Mouse (Mus musculus) gastrocnemius, postnatal 14 days (tissue): ENCODE measurements around the gene Hspbp1. TPM values are rescaled to one million over a fixed set of nuclear protein-coding genes. Genes with fewer than 3 reads are reported as not detected.

Experiments used
- DNase-seq: peaks from one replicate; pipeline ENCODE4 v3.0.0; 2021; ENCODE audit warnings: mixed read lengths
- intact Hi-C: fragments of 180-260 bp; cut with DNase I; formaldehyde crosslinking; loops from one replicate; pipeline ENCODE4 v1.15.1; 2025; ENCODE audit warnings: low total_unique reads
- total RNA-seq, 2 experiments: library from RNA; stranded (reverse); gene quantifications; 2 replicates each; pipeline ENCODE4 v1.2.3; 2021

Gene Hspbp1
- total RNA-seq, 2 experiments from 2014 or later, result 19.7 to 20.3 TPM

DNA sequence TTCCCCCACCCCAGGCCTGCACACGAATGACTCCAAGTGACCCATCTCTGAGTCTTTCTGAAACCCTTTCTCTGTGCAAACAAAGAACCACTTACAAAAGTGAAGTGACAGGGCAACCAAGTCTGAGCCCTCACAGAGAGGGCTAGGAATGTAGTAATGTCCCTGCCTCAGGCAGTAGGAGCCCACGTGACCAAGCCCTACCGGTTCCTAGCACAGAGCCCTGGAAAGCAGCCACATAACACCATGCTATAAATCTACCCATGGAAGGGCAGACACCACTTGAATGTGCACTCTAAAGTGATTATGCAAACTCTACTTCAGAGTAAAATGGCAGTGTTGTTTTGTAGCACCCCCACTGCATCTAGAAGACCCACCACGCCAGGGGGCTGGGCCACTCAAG is 12.9 kb downstream of the Hspbp1 start:
- intact Hi-C loops, result no loop called here
- DNase-seq, result no peak

DNA sequence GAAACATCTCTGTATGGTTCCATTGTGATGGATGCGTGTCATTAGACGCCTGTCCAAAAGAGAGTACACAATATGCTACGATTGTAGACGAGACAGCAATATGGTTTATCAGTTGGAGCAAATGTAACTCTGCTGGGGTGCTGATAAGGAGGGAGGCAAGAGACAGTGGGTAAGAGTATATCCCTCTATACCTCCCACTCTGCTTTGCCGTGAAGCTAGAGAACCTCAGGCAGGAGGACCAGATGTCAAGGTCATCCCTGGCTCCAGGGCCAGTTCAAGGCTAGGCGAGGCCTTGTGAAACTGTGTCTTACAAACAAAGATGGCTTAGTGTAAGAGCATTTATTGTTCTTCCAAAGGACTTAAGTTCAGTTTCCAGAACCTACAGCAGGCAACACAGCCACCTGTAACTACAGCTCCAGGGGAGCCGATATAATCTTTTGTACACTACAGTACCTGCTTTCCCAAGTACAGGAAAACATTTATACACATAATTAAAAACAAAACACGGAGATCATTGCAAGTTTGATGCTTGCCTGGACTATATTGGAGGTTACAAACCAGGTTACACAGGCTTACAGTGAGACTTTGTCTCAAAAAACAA is 14.1 kb downstream of the Hspbp1 start:
- DNase-seq, result no peak
- intact Hi-C loops, result no loop called here

DNA sequence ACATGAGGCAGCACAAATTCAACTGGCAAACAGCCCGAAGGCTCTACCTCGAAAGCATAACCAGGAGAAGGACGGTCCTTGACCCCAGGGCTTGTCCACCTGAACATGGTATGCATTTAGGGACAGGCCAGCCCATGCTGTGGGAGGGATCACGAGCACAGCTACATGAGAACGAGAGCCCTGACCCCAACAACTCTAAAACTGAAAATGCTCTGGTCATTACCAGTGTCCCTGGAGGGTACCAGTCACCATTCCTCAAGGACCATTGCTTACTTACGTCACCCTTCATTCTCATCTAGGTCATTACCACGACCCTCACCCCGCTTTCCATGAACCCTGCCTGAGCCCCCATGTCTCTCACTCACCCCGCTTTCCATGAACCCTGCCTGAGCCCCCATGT is 15.7 kb downstream of the Hspbp1 start:
- intact Hi-C loops, result no loop called here
- no peak for DNase-seq

DNA sequence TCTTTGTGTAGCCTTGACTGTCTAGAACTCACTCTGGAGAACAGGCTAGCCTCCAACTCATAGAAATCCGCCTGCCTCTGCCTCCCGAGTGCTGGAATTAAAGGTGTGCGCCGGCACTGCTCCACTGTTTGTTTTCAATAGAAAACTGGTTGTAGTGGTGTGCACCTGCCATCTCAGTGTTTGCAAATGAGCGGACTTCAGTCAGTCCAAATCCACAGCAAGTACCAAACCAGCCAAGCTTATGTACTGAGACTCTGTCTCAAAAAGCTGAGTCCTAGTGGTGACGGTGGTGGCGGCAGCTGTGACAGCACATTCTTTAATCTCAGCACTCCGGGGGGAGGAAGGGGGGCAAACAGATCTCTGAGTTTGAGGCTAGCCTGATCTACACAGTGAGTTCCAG is 16.4 kb downstream of the Hspbp1 start:
- intact Hi-C loops, result no loop called here
- DNase-seq, result no peak

DNA sequence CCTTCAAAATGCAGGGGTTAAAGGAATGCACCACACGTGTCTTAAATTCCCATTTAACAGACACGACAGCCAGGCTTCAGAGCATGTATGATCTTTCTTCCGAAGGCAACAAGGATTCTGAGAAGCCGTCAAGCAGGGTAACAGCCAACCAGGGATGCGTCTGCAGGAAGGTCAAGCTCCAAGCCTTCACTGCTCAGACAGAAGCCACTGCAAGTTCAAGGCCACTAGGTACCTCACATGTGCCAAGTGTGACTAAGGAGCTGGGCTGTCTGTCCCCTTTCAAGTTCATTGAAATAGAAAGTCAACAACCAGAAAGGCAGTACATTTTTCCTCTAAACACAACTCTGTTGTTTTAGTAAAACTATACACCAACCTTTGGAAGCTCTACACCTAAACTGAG is 18.0 kb downstream of the Hspbp1 start:
- intact Hi-C loops, result no loop called here
- DNase-seq, result no peak

DNA sequence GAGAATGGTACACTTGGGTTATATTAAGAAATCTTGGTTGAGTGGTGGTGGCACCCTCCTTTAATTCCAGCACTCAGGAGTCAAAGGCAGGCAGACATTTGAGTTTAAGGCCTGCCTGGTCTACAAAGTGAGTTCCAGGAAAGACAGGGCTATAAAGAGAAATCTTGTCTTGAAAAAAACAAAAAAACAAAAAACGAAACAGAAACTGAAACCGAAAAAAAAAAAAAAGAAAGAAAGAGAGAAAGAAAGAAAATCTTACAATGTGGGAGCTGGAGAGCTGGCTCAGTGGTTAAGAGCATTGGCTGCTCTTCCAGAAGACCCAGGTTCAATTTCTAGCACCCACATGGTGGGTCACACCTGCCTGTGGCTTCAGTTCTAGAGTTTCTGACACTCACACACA is 21.1 kb downstream of the Hspbp1 start:
- intact Hi-C loops, result no loop called here
- DNase-seq, result no peak

DNA sequence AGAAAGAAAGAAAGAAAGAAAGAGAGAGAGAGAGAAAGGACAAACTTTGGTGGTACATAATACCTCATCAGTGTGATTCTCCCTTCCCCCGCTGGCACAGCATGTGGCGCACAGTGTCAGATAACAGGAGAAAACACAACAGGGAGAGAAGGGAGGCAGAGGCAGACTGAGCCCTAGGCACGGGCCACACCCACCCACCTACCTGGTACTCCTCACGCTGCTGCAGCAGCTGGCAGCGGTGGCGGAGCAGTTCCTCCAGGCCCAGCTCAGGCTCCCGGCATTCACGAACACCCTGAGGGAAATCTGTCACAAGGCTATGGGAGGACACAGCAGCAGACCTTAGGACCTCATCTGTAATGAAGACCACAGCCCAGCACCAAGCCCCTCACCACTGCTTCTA is 21.7 kb downstream of the Hspbp1 start:
- no peak for DNase-seq
- intact Hi-C loops, result no loop called here

DNA sequence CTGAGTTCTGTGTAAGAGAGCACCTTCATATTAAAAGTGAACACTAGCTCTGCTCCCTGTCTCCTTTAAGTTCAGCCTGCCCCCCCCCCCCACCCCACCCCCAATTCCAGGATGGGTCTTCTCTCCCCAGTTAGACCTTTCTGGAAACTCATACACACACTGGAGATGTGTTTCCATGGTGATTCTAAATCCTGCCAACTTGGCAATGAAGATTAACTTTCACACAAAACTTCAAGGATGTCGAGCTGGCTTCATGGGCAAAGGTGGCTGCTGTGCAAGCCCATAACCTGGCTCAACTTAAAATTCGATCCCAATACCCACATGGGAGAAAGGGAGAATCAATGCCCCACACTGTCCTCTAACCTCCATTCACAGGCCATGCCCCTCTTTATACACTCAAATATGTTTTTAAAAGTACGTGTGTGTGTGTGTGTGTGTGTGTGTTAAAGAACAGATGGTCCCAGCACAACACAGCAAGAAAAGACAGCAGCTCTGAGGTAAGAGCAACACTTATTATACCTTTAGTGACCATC is 24.9 kb downstream of the Hspbp1 start:
- no peak for DNase-seq
- intact Hi-C loops, result no loop called here

DNA sequence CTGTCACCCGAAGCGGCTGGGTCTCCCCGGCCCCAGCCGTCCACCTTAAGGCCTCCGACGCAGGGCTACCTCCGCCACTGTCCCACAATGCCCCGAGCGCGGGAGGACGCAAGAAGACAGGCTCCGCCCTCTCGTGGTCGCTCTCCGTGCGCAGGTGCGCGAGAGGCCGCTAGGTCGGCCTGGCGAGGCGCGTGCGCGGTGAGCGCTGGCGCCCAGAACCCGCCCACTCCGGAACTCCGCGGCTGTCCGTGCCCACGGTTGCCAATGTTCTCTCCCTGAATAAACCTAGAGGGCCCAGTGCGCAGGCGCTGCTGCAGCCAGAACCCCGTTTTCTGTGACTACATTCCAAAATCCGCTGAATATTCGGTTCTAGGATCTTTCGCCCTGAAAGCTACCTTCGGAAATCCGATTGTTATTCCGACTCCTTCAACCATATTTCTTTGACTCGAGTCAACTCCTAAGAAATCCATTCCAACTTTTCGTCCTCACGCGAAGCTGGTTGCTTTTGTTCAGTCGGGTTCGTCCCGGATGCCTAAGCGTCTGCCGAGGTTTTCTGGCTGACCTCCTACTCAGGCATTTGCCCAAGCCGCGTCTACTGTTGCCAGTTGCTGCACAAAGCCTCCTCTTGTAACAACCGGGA is 25.8 kb downstream of the Hspbp1 start, which contains the start of gene Ppp6r1:
TSS of gene Ppp6r1 (minus strand) at position 108 of the 640 bp plus-strand sequence.
- intact Hi-C loops, result no loop called here
- DNase-seq, result peak; percentile 97

DNA sequence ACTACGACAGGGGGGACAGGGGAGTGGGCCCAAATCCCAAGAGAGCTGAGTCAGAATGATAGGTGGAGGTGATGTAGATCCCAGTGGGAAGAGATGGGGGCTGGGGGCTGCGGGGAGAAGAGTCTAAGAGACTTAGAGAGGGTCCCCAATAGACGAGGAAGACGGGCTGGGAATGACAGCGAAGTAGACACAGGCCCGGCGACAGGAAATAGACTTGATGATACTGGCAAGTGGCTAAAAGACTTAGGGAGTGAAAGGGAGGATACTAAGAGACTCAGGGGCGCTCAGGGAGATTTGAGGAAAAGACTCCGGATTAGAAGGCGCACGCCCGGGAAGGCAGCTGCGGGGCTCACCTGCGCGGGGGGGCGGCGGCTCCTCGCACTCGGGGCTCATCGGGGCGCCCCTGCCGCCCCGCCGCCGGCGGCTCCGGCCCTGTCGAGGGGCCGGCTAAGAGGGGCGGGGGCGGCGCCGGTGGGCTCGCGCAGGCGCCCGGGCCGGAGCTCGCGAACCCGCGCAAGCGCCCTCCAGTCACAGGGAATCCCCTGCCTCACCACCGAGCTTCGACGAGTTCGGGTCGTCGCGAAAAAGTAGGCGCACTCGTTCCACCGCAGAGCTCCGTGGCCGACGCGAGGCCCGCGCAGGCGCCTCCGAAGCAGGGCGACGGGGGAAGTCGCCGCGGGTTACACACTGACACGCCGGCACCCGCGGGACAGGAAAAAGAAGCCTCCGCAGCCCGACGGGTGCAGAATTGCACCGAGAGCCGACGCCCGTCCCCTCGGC is 26.6 kb downstream of the Hspbp1 start:
- intact Hi-C loops, result no loop called here
- DNase-seq, result no peak

DNA sequence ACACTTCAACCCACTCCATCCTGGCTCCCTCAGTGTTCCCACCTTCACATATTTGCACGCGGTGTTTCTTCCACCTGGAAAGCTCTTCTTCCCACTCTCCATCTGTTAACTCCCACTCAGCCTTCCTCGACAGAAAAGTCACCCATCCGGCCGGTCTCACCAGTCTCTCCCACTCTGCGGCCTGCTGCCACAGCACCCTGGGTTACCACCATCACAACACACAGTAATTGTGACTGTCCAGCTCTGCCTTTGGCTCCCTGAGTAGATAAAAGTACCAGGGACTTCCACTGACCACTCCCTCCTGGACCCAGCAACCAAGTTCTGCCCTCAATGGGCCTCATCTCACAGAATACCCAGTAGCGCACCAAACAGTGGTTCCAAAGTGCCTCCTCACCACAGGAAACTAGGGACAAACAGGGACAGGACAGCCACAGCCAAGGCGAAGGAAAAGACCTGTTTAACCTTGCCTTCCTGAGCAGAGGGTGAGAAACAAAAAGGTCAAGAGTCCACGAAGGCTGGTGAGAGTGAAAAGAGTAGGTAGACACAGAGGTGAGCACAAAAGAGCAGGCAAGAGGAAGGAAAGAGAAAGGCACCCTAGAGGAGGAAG is 27.2 kb downstream of the Hspbp1 start:
- intact Hi-C loops, result no loop called here
- no peak for DNase-seq

DNA sequence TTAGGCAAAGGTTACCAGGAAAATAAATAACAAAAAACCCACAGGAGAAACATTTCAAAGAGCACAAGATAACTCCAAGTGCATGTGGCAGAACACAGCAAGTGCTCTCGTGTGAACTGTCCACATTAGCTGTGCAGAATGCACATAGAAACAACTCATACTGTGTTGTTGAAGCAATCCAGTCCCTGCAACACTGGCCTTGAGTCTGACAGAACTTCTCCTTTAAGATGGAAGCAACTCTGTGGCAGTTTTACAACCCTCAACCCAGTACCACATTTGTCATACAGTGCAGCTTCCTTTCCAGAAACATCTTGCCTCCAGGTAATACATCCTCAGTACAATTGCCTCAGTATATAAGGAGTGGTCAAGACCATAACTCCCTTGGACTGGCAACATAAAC is 28.1 kb downstream of the Hspbp1 start:
- intact Hi-C loops, result no loop called here
- DNase-seq, result no peak

DNA sequence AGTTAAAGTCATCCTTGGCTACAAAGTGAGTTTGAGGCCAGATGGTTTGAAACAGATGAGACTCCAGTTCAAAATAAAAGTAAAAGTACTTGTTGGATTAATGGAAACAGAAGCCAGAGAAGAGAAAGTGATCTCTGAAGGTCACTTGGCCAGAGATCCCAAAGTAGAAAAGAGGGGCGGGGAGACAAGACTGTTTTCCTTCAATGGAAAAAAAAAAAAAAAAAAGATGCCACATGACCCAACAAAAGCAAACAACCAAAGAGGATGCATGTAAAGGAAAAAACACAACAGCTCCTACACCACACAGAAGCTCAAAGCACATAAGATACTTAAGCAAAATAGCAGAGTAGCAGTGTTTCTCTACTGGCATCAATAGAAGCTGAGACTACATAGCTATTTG is 29.0 kb downstream of the Hspbp1 start:
- intact Hi-C loops, result no loop called here
- DNase-seq, result no peak

DNA sequence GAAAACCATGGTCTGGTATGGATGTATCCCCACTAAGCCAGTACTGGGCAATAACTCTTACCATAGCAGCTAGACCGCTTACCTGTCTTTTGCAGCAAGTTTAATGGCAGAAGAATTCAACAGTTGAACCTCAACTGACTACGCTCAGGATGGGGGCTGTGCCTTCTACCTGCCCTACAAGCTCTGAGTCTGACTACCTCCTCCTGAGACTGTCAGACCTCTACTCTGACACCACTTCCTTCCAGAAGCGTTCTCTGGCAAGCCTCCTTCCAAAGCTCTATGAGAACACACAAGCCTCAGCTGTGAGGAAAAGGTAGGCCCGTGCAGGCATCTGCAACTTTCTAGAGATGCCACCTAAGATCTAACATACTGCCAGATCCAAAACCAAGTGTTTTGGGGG is 29.5 kb downstream of the Hspbp1 start:
- DNase-seq, result no peak
- intact Hi-C loops, result no loop called here

DNA sequence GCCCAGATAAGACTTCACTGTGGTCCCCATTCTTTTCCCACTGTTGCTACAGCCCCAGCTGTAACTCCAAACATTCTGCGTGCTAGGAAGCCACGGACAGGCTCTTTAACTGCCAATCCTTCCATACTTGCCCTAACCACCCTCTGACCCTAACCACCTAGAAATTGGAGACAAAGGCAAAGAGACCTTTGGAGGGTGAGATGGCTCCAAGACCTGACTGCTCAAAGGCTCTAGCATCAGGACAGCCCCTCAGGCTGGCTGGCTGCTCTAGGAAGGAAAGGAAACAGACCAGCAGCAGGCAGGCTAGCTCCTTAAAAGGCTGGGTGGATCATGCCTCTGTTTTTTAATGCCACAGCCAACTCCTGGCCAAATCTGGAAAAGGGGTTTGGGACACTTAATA is 30.6 kb downstream of the Hspbp1 start:
- no peak for DNase-seq
- intact Hi-C loops, result no loop called here

DNA sequence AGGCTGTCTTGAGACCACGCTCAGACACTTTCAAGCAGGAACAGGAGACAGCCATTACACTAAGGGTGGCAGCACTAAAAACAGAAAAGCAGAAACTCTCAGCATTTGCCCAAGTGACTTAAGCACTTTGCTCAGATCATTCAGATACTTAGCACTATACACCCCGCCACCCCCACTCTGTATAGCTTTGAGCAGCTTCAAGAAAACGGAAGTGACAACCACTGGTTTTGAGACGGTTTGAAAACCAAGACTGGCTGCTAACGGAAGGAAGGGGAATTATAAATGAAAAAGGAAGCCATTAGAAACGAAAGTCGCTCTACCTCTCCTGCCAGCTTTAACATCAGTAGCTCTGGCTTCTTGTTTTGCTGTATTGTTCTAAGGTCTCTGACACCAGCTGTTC is 31.1 kb downstream of the Hspbp1 start:
- intact Hi-C loops, result no loop called here
- DNase-seq, result no peak

DNA sequence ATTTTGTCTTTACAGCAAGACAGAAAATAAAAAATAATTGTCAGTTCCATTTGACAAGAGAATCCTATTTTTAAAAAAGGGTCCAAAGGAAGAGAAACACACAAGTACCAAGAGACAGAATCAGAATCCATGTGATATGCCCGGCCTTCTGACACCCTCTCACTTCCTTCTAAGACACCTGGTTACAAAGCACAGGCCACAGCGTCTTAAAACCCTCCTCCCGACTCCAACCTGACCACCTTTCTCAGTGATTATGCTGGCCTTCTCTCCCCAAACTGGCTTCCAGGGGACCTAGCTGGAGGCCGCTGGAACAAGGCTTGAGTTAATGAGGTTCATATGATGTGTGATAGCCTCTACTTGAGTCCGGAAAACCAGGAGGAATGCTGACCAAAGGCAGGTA is 31.5 kb downstream of the Hspbp1 start:
- no peak for DNase-seq
- intact Hi-C loops, result no loop called here

DNA sequence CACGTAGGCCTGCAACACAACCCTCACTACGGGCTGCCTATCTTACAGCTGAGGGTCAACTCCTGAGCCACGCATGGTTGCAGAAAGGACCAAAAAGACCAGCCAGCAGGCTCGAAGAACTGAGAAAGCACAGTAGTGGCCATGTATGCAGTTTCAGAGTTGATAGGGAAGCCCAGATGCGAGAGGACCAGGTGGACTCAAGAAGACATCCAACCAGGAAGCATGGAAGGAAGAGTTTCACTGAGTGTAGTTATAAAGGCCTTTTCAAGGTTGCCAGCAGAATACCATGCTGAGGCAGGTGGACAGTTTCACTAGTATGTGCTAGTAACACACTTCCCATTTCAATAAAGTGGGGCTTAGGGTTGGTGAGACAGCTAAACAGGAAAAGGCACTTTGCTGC is 32.1 kb downstream of the Hspbp1 start:
- no peak for DNase-seq
- intact Hi-C loops, result no loop called here

DNA sequence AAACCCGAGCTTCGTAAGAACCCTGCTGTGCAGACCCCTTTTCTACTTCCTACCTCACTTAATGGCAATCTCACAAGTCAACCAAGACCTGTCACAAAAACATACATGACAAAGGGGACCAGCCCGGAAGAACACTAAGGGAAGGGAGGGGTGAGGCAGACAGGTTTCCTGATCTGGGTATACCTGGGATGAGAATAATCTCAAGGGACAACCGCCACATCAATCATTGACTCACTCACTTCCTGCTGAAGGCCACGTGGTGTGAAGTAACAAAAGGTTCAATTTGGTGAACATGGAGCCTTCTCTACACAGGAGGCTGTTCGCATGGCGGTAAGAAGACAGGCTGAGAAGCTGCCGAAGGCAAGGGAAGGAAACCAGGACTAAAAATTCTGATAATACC is 33.3 kb downstream of the Hspbp1 start:
- no peak for DNase-seq
- intact Hi-C loops, result no loop called here

DNA sequence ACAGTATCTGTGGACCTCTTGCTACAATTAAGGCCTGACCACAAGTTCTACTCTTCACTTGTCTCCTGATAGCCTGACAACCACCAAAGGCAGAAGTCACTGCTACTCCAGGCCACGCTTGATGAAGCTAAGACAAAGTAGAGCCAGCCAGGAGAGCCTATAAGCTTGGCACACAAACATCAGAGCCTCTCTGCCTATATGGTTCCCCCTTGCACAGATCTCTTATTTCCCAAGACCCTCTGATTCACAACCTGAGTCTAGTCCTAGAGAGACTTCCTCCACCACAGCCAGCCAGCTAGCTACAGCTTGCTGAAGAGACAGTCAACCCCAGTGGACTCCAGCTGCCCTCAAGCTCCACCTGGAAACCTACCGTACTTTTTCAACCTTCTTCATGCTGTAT is 36.9 kb downstream of the Hspbp1 start:
- DNase-seq, result no peak
- intact Hi-C loops, result no loop called here
